Mouse (Mus musculus): ENCODE measurements at regions not wholly inside any gene's neighbourhood (a gene's known extent, or its start where the extent isn't known, plus 50 kb on each side); places are given as distances from the start of the nearest gene placed in this dataset.
A peak's percentile ranks its signal among the peaks of the same experiment; 100 is the strongest.

GRCm38 (mm10) chr6:143554946-143555345 lies 387.9 kb downstream of the Etnk1 start:
- no peak for ATAC-seq (replicated peaks in 1 of 2; ENCODE audit: insufficient read depth in 1 of 2, low FRiP score in 2 of 2, low TSS enrichment in 1 of 2, low read depth in 1 of 2, poor library complexity in 2 of 2, severe bottlenecking in 2 of 2)

- no peak for ATAC-seq (replicated peaks in 1 of 2; ENCODE audit: insufficient read depth in 1 of 2, low FRiP score in 2 of 2, low TSS enrichment in 1 of 2, low read depth in 1 of 2, poor library complexity in 2 of 2, severe bottlenecking in 2 of 2)
Observed at GRCm38 (mm10) chr6:143558046-143558884, 391.2 kb downstream of the Etnk1 start.

GRCm38 (mm10) chr6:143559316-143559715 lies 392.3 kb downstream of the Etnk1 start:
- no peak for ATAC-seq (replicated peaks in 1 of 2; ENCODE audit: insufficient read depth in 1 of 2, low FRiP score in 2 of 2, low TSS enrichment in 1 of 2, low read depth in 1 of 2, poor library complexity in 2 of 2, severe bottlenecking in 2 of 2)

GRCm38 (mm10) chr6:143561316-143562088 lies 394.5 kb downstream of the Etnk1 start:
- ATAC-seq (replicated peaks in 1 of 2; ENCODE audit: insufficient read depth in 1 of 2, low FRiP score in 2 of 2, low TSS enrichment in 1 of 2, low read depth in 1 of 2, poor library complexity in 2 of 2, severe bottlenecking in 2 of 2) = no peak

- ATAC-seq (replicated peaks in 1 of 2; ENCODE audit: insufficient read depth in 1 of 2, low FRiP score in 2 of 2, low TSS enrichment in 1 of 2, low read depth in 1 of 2, poor library complexity in 2 of 2, severe bottlenecking in 2 of 2) = no peak
Observed at GRCm38 (mm10) chr6:143571356-143572115, 404.5 kb downstream of the Etnk1 start.

- no peak for ATAC-seq (replicated peaks in 1 of 2; ENCODE audit: insufficient read depth in 1 of 2, low FRiP score in 2 of 2, low TSS enrichment in 1 of 2, low read depth in 1 of 2, poor library complexity in 2 of 2, severe bottlenecking in 2 of 2)
Observed at GRCm38 (mm10) chr6:143579223-143579622, 412.2 kb downstream of the Etnk1 start.

- ATAC-seq (replicated peaks in 1 of 2; ENCODE audit: insufficient read depth in 1 of 2, low FRiP score in 2 of 2, low TSS enrichment in 1 of 2, low read depth in 1 of 2, poor library complexity in 2 of 2, severe bottlenecking in 2 of 2) = no peak
Observed at GRCm38 (mm10) chr6:143589666-143590065, 422.6 kb downstream of the Etnk1 start.

- no peak for ATAC-seq (replicated peaks in 1 of 2; ENCODE audit: insufficient read depth in 1 of 2, low FRiP score in 2 of 2, low TSS enrichment in 1 of 2, low read depth in 1 of 2, poor library complexity in 2 of 2, severe bottlenecking in 2 of 2)
Observed at GRCm38 (mm10) chr6:143590231-143590630, 423.2 kb downstream of the Etnk1 start.

- no peak for ATAC-seq (replicated peaks in 1 of 2; ENCODE audit: insufficient read depth in 1 of 2, low FRiP score in 2 of 2, low TSS enrichment in 1 of 2, low read depth in 1 of 2, poor library complexity in 2 of 2, severe bottlenecking in 2 of 2)
Observed at GRCm38 (mm10) chr6:143592490-143592889, 425.5 kb downstream of the Etnk1 start.

- ATAC-seq (replicated peaks in 1 of 2; ENCODE audit: insufficient read depth in 1 of 2, low FRiP score in 2 of 2, low TSS enrichment in 1 of 2, low read depth in 1 of 2, poor library complexity in 2 of 2, severe bottlenecking in 2 of 2) = no peak
Observed at GRCm38 (mm10) chr6:143595486-143595885, 428.5 kb downstream of the Etnk1 start.

- ATAC-seq (replicated peaks in 1 of 2; ENCODE audit: insufficient read depth in 1 of 2, low FRiP score in 2 of 2, low TSS enrichment in 1 of 2, low read depth in 1 of 2, poor library complexity in 2 of 2, severe bottlenecking in 2 of 2) = no peak
Observed at GRCm38 (mm10) chr6:143597414-143597813, 430.4 kb downstream of the Etnk1 start.

GRCm38 (mm10) chr6:143598916-143599315 lies 431.9 kb downstream of the Etnk1 start:
- ATAC-seq (replicated peaks in 1 of 2; ENCODE audit: insufficient read depth in 1 of 2, low FRiP score in 2 of 2, low TSS enrichment in 1 of 2, low read depth in 1 of 2, poor library complexity in 2 of 2, severe bottlenecking in 2 of 2) = no peak

GRCm38 (mm10) chr6:143609100-143609499 lies 442.1 kb downstream of the Etnk1 start:
- peak; percentile 67 to 68; a peak in 3 of 4 replicates for ATAC-seq (replicated peaks in 1 of 2; ENCODE audit: insufficient read depth in 1 of 2, low FRiP score in 2 of 2, low TSS enrichment in 1 of 2, low read depth in 1 of 2, poor library complexity in 2 of 2, severe bottlenecking in 2 of 2)

GRCm38 (mm10) chr6:143612966-143613365 lies 445.9 kb downstream of the Etnk1 start:
- no peak for ATAC-seq (replicated peaks in 1 of 2; ENCODE audit: insufficient read depth in 1 of 2, low FRiP score in 2 of 2, low TSS enrichment in 1 of 2, low read depth in 1 of 2, poor library complexity in 2 of 2, severe bottlenecking in 2 of 2)

GRCm38 (mm10) chr6:143614431-143614987 lies 447.5 kb downstream of the Etnk1 start:
- ATAC-seq (replicated peaks in 1 of 2; ENCODE audit: insufficient read depth in 1 of 2, low FRiP score in 2 of 2, low TSS enrichment in 1 of 2, low read depth in 1 of 2, poor library complexity in 2 of 2, severe bottlenecking in 2 of 2) = no peak

- no peak for ATAC-seq (replicated peaks in 1 of 2; ENCODE audit: insufficient read depth in 1 of 2, low FRiP score in 2 of 2, low TSS enrichment in 1 of 2, low read depth in 1 of 2, poor library complexity in 2 of 2, severe bottlenecking in 2 of 2)
Observed at GRCm38 (mm10) chr6:143615361-143615760, 448.3 kb downstream of the Etnk1 start.

- no peak for ATAC-seq (replicated peaks in 1 of 2; ENCODE audit: insufficient read depth in 1 of 2, low FRiP score in 2 of 2, low TSS enrichment in 1 of 2, low read depth in 1 of 2, poor library complexity in 2 of 2, severe bottlenecking in 2 of 2)
Observed at GRCm38 (mm10) chr6:143616386-143616785, 449.4 kb downstream of the Etnk1 start.
